Mouse (Mus musculus) intestine, embryonic 14.5 days (tissue): Measurements from ENCODE around the gene Cntn1. TPM values are rescaled to one million over a fixed set of nuclear protein-coding genes. Genes with fewer than 3 reads are reported as not detected.
"Not testable (repeated sequence)": the region's sequence is repeated elsewhere in the genome, so short reads cannot be mapped to it uniquely, and the experiment has no call there.

Source experiments
- ATAC-seq: fragments of 200-750 bp; cut with Nextera tagmentation; replicated peaks from 2 replicates; pipeline ENCODE4 v1.8.0; 2017; ENCODE audit warnings: low read depth, moderate number of reproducible peaks, moderate TSS enrichment, moderate library complexity; ENCODE audit not compliant: low FRiP score, low TSS enrichment
- DNase-seq: peaks from one replicate; pipeline ENCODE4 v3.0.0-alpha.2; 2018; ENCODE audit warnings: low spot score
- H3K27ac ChIP-seq: fragments of 300-500 bp; sonication (generic); 2 replicates; pipeline ENCODE4 v1.5.1; 2014; ENCODE audit warnings: low read depth, mild to moderate bottlenecking, control low read depth
- H3K27me3 ChIP-seq: fragments of 300-500 bp; sonication (generic); replicated peaks from 2 replicates; pipeline ENCODE4 v1.6.1; 2014; ENCODE audit warnings: low read length, control low read depth; ENCODE audit not compliant: control insufficient read depth, insufficient read depth
- H3K36me3 ChIP-seq: fragments of 300-500 bp; sonication (generic); 2 replicates; pipeline ENCODE4 v1.6.1; 2014; ENCODE audit warnings: low read length, control low read depth; ENCODE audit not compliant: control insufficient read depth, insufficient read depth
- H3K4me1 ChIP-seq: fragments of 300-500 bp; sonication (generic); replicated peaks from 2 replicates; pipeline ENCODE4 v1.6.1; 2014; ENCODE audit warnings: low read length, control low read depth, mixed read lengths; ENCODE audit not compliant: control insufficient read depth, insufficient read depth
- H3K4me2 ChIP-seq: fragments of 300-500 bp; sonication (generic); 2 replicates; pipeline ENCODE4 v1.6.1; 2014; ENCODE audit warnings: low read length
- H3K4me3 ChIP-seq: fragments of 300-500 bp; sonication (generic); 2 replicates; pipeline ENCODE4 v1.5.1; 2014; ENCODE audit warnings: low read depth, low read length, control low read depth, mixed read lengths
- H3K9ac ChIP-seq: fragments of 300-500 bp; sonication (generic); 2 replicates; pipeline ENCODE4 v1.6.1; 2014; ENCODE audit warnings: mild to moderate bottlenecking, low read length
- H3K9me3 ChIP-seq: fragments of 300-500 bp; sonication (generic); 2 replicates; pipeline ENCODE4 v1.6.1; 2016; ENCODE audit warnings: low read length, control low read depth; ENCODE audit not compliant: control insufficient read depth
- WGBS: fragments of 180-500 bp; shearing (Covaris S2); extraction: QIAGEN DNeasy Blood & Tissue Kit; methylation state at CpG from one replicate; pipeline ENCODE4 v1.1.7; 2014; 5-methylcytosine and 5-hydroxymethylcytosine counted together
- polyA plus RNA-seq: library from polyadenylated mRNA; unstranded; fragments of >200 nt; fragmentation: Nextera tagmentation; extraction: Ambion mirVana; gene quantifications from 2 replicates; pipeline ENCODE4 v1.2.1, GENCODE M21; 2014

The Cntn1 gene
- polyA plus RNA-seq, 1 experiment from 2014 or later = 2.4 TPM

- H3K4me1 ChIP-seq, H3K4me2 ChIP-seq, H3K4me3 ChIP-seq, H3K36me3 ChIP-seq, H3K9ac ChIP-seq, ATAC-seq, H3K27ac ChIP-seq, H3K9me3 ChIP-seq, H3K27me3 ChIP-seq, DNase-seq: not testable (repeated sequence)
Observed at GRCm38 (mm10) chr15:92348453-92348852, 297.5 kb downstream of the Cntn1 start.

- no peaks in the 10 kb centered on the region for H3K9me3 ChIP-seq
- DNase-seq (no peak), ATAC-seq (no peak)
- WGBS = 45% methylated on average over 6 of the region's 6 CpGs
- H3K9ac ChIP-seq = no peak overlapping the region
- no peaks in the 10 kb centered on the region for H3K27me3 ChIP-seq
- H3K4me2 ChIP-seq = no peak overlapping the region
- H3K4me3 ChIP-seq = no peak overlapping the region
- no peaks in the 10 kb centered on the region for H3K36me3 ChIP-seq
- no peak overlapping the region for H3K27ac ChIP-seq
- H3K4me1 ChIP-seq = no peaks in the 10 kb centered on the region
Observed at GRCm38 (mm10) chr15:92364153-92364552, 313.2 kb downstream of the Cntn1 start.

GRCm38 (mm10) chr15:92364592-92364991 is 313.6 kb downstream of the Cntn1 start:
- H3K4me2 ChIP-seq = no peak overlapping the region
- no peak overlapping the region for H3K4me3 ChIP-seq
- no peaks in the 10 kb centered on the region for H3K4me1 ChIP-seq
- H3K36me3 ChIP-seq = no peaks in the 10 kb centered on the region
- no peaks in the 10 kb centered on the region for H3K27me3 ChIP-seq
- no peaks in the 10 kb centered on the region for H3K9me3 ChIP-seq
- DNase-seq (no peak), ATAC-seq (no peak)
- H3K9ac ChIP-seq = no peak overlapping the region
- H3K27ac ChIP-seq = no peak overlapping the region

Other genes starting within 250 kb of the Cntn1 start
- not detected in 2 replicates for gene Smgc, start 212.9 kb upstream of the Cntn1 start, polyA plus RNA-seq